Mouse (Mus musculus) heart, adult 9 months (tissue): ENCODE results near the gene Defb26.

Source experiments
- DNase-seq, 2 experiments: peaks; one replicate each; pipeline ENCODE4 v3.0.0; 2022; ENCODE audit warnings: low spot score in 2 of 2

The Defb26 gene

GRCm38 (mm10) chr2:152470973-152471372, 40.5 kb downstream of the Defb26 start:
- peak in 1 of 2 experiments; percentile 7 for DNase-seq

DNA sequence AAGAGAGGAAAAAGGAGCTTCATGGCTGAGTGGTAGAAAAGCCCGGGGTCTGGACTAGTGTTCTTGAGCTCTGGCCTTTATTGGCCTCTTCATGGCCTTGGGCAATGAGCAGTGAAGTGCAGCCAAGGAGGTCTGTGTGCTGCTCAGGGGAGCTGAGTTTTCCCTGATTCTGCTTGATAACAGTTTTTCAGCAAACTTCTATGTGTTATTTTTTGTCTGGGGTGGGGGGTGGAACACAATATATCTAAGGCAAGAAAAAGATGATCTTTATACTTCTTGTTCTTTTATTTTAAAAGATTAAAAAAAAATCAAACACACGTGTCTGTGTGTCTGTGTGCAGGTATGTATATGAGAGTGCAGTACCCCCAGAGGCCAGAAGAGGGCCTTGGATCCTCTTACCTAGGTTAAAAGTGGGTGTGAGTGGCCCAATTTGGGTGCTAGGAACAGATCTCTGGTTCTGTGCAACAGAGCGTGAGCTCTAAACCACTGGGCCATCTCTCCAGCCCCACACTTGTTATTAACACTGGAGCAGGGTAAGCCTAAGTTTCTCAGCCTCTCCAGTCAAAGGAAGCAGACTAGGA, 46.8 kb downstream of the Defb26 start, which contains the start of gene Defb23:
Gene Defb23 (minus strand): TSS at position 51 of the 581 bp plus-strand sequence.
- no peak for DNase-seq

DNA sequence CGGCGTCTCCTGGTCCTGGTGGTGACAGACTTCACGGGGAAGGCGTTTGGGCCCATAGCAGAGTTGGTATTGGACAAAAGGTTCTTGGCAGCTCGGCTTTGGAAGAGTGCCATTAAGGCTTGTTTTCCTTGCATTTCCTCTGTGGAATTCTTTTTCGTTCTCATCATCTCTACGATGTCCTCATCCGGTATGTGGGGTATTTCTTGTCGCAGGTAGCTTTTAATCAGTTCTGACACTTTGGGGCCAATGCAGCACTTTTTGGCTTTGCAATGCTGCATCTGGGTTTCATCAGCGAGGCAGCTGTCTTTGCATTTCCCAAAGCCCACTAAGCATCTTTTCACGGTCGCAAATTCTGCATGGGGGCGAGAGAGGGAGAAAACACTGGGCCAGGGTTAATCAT, 52.3 kb downstream of the Defb26 start:
- no peak for DNase-seq
